Mouse (Mus musculus): ENCODE measurements at regions not wholly inside any gene's neighbourhood (a gene's known extent, or its start where the extent isn't known, plus 50 kb on each side); places are given as distances from the start of the nearest gene placed in this dataset.
"Not testable (repeated sequence)": the region's sequence is repeated elsewhere in the genome, so short reads cannot be mapped to it uniquely, and the experiment has no call there.

DNA sequence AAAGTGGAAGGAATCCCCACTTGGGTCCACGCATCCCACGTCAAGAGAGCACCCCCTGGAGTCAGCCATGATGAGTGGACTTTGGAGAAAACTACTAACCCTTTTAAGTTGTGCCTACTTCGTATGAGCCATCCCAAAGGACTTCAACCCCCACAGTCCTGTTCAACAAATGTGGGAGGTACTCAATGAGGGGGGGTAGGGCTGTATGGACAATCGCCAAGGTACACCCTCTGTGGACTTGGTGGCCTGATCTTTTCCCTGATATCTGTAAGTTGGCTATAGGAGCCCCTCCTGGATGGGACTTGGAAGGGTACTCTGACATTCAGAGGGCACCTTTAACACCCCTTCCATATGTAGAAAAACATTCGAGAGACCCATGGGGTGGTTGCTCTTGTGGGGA, 256.5 kb upstream of the Olfr161 start:
- WGBS = 88% methylated on average over 4 of the region's 5 CpGs
- not testable (repeated sequence) for H3K36me3 ChIP-seq (ENCODE audit: control insufficient read depth, insufficient read depth, low read length); ATAC-seq; H3K9ac ChIP-seq (ENCODE audit: low read length); H3K27ac ChIP-seq (ENCODE audit: low read depth, low read length); H3K4me2 ChIP-seq (ENCODE audit: low read length); H3K27me3 ChIP-seq (replicated peaks; ENCODE audit: control insufficient read depth, insufficient read depth, low read length); H3K9me3 ChIP-seq (replicated peaks; ENCODE audit: control insufficient read depth, low read length); H3K4me1 ChIP-seq (ENCODE audit: control insufficient read depth, insufficient read depth, low read length); DNase-seq (ENCODE audit: low spot score); H3K4me3 ChIP-seq (ENCODE audit: low read depth, low read length)

DNA sequence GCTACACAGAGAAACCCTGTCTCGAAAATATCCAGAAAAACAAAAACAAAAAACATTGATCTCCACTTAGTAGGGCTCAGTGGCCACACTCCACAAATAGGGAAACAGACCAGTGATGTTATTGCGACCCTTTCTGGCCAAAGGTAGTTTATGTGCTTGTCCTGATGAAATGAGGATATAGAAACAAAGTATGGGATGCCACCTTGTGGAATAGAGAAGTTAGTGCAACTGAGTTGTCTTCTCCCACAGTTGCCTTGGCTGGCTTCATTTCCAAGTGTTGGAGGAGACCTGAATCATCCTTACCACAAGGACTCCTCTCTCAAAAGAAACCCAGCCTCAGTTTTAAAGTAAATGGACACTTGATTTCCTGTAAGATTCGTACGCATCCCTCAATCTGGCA, 247.5 kb upstream of the Olfr161 start:
- H3K4me2 ChIP-seq (ENCODE audit: low read length); H3K9ac ChIP-seq (ENCODE audit: low read length); H3K4me1 ChIP-seq (ENCODE audit: control insufficient read depth, insufficient read depth, low read length); ATAC-seq; H3K9me3 ChIP-seq (replicated peaks; ENCODE audit: control insufficient read depth, low read length); H3K4me3 ChIP-seq (ENCODE audit: low read depth, low read length); H3K27me3 ChIP-seq (replicated peaks; ENCODE audit: control insufficient read depth, insufficient read depth, low read length); H3K36me3 ChIP-seq (ENCODE audit: control insufficient read depth, insufficient read depth, low read length); DNase-seq (ENCODE audit: low spot score); H3K27ac ChIP-seq (ENCODE audit: low read depth, low read length): not testable (repeated sequence)
- 27% methylated on average over 4 of the region's 4 CpGs for WGBS

DNA sequence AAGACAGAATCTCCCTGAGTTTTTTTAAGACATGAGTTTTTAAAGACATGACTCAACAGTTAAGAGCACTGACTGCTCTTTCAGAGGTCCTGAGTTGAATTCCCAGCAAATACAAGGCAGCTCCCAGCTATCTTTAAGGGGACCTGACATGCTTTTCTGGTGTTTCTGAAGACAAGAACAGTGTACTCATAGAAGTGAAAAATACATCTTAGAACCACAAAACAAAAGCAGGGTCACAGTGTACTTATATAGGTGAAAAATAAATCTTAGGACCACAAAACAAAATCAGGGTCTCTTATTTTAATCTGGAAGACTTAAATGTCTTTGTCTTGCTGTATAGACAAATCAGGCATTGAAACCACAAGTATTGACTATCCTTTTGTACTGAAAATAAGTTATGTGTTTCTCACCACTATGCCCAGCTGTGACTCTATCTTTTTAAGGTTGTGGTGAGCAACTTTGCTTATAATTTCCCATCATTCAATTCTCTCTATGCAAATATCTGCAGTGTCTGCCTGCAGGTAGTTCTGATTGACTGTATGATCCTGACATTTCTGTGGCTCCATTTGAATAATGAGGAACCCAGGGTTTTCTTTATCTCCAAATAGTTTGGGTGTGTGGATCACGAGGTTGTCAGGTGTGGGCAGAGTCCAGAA, 246.0 kb upstream of the Olfr161 start:
- H3K9ac ChIP-seq (ENCODE audit: low read length); DNase-seq (ENCODE audit: low spot score): not testable (repeated sequence)

GRCm38 (mm10) chr16:3349382-3349781, 241.5 kb upstream of the Olfr161 start:
- not testable (repeated sequence) for H3K4me3 ChIP-seq (ENCODE audit: low read depth, low read length); H3K4me2 ChIP-seq (ENCODE audit: low read length); H3K36me3 ChIP-seq (ENCODE audit: control insufficient read depth, insufficient read depth, low read length); H3K9me3 ChIP-seq (replicated peaks; ENCODE audit: control insufficient read depth, low read length); H3K27me3 ChIP-seq (replicated peaks; ENCODE audit: control insufficient read depth, insufficient read depth, low read length); H3K27ac ChIP-seq (ENCODE audit: low read depth, low read length); ATAC-seq; H3K4me1 ChIP-seq (ENCODE audit: control insufficient read depth, insufficient read depth, low read length); H3K9ac ChIP-seq (ENCODE audit: low read length); DNase-seq (ENCODE audit: low spot score)
- WGBS = 80% methylated on average over 1 of the region's 4 CpGs

More for the DNA sequence above, 246.0 kb upstream of the Olfr161 start:
- H3K4me1 ChIP-seq (ENCODE audit: control insufficient read depth, insufficient read depth, low read length); H3K36me3 ChIP-seq (ENCODE audit: control insufficient read depth, insufficient read depth, low read length); H3K4me3 ChIP-seq (ENCODE audit: low read depth, low read length); ATAC-seq; H3K9me3 ChIP-seq (replicated peaks; ENCODE audit: control insufficient read depth, low read length); H3K4me2 ChIP-seq (ENCODE audit: low read length); H3K27me3 ChIP-seq (replicated peaks; ENCODE audit: control insufficient read depth, insufficient read depth, low read length); H3K27ac ChIP-seq (ENCODE audit: low read depth, low read length): not testable (repeated sequence)
- WGBS = no CpG with 5 or more reads among the region's 1 CpGs

DNA sequence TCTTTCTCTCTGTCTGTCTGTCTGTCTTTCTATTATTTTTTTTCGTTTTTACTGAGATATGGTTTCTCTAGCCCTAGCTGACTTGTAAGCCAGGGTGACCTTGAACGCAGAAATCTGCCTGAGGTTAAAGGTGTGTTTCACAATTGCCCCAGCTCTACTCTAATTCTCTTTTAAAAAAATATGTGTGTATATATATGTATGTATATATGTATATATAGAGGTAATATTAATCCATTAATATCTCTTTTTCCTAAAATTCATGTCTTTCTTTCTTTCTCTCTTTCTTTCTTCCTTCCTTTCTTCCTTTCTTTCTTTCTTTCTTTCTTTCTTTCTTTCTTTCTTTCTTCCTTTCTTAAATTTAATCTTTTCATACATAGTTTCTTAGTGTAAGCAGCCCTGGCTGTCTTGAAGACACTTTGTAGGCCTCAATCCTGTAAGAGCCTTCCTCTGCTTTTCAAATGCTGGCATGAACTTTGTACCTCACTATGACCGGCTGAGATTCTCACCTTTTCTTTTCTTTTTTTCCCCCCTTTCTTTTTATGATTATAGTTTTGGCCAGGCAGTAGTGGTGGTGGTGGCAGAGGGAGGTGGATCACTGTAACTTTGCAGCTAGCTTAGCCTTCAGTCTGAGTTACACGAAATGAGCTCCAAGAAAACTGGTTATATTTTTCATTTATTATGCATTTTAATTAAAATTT, 240.8 kb upstream of the Olfr161 start:
- not testable (repeated sequence) for H3K4me1 ChIP-seq (ENCODE audit: control insufficient read depth, insufficient read depth, low read length); H3K36me3 ChIP-seq (ENCODE audit: control insufficient read depth, insufficient read depth, low read length); H3K9me3 ChIP-seq (replicated peaks; ENCODE audit: control insufficient read depth, low read length); H3K27ac ChIP-seq (ENCODE audit: low read depth, low read length); ATAC-seq; H3K4me2 ChIP-seq (ENCODE audit: low read length); H3K27me3 ChIP-seq (replicated peaks; ENCODE audit: control insufficient read depth, insufficient read depth, low read length); DNase-seq (ENCODE audit: low spot score); H3K9ac ChIP-seq (ENCODE audit: low read length); H3K4me3 ChIP-seq (ENCODE audit: low read depth, low read length)
- WGBS = 67% methylated on average over 2 of the region's 4 CpGs

DNA sequence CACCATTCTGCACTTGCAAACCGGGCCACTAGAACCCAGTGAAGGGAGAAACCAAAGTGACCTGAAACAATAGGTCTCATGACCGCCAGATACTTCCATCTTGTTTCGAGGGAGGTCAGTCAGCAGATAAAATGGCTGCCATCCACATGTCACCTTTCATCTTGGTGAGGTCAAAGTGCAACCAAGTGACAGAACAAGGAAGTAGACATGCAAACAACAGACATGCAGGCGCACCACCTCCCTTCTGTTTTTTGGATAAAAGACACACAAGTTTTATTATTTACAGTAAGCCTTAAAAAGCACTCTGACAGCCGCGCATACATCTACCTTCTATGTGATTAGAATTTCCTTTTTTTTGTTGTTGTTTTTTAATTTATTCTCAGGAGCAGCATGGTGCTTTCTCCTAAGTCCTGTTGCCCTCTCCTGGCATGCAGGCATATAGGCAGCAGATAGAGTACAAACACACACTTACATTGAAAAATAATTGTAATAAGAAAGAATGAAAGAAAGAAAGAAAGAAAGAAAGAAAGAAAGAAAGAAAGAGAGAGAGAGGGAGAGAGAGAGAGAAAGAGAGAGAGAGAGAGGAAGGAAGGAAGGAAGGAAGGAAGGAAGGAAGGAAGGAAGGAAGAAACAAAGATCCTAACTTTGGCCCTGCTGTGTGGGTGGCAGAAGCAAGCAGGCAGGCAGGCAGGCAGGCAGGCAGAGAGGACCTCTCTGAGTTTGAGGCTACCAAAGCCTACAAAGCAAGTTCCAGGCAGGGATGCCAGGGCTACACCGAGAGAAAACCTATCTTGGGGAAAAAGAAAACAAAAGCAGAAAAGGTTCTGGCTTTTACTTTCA, 240.0 kb upstream of the Olfr161 start:
- peak; percentile 7 for DNase-seq (ENCODE audit: low spot score)

DNA sequence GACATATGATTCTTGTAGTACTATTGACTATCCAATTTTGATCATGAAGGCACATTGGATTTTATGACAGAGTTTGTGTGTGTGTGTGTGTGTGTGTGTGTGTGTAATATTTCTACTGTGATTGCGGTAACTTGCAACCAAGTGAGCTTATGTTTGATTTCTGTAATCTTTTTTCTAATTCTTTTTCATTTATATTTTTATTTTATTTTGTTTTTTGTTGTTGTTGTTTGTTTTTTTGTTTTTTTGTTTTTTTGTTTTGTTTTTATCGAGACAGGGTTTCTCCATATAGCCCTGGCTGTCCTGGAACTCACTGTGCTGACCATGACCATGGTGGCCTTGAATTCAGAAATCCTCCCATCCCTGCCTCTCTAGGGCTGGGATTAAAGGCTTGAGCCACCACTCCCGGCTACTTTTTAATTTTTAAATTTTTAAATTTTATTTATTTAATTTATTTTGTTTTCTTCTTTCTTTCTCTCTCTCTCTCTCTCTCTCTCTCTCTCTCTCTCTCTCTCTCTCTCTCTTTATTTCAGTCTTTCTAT, 239.3 kb upstream of the Olfr161 start:
- 78% methylated on average over 3 of the region's 3 CpGs for WGBS
- not testable (repeated sequence) for H3K4me2 ChIP-seq (ENCODE audit: low read length)

More for the DNA sequence above, 240.0 kb upstream of the Olfr161 start:
- not testable (repeated sequence) for H3K27ac ChIP-seq (ENCODE audit: low read depth, low read length); H3K4me1 ChIP-seq (ENCODE audit: control insufficient read depth, insufficient read depth, low read length); H3K27me3 ChIP-seq (replicated peaks; ENCODE audit: control insufficient read depth, insufficient read depth, low read length); H3K9ac ChIP-seq (ENCODE audit: low read length); H3K4me3 ChIP-seq (ENCODE audit: low read depth, low read length); H3K4me2 ChIP-seq (ENCODE audit: low read length); H3K9me3 ChIP-seq (replicated peaks; ENCODE audit: control insufficient read depth, low read length); H3K36me3 ChIP-seq (ENCODE audit: control insufficient read depth, insufficient read depth, low read length)
- peak; percentile 81 for ATAC-seq
- 78% methylated on average over 6 of the region's 7 CpGs for WGBS

More for the DNA sequence above, 239.3 kb upstream of the Olfr161 start:
- DNase-seq (ENCODE audit: low spot score); H3K4me1 ChIP-seq (ENCODE audit: control insufficient read depth, insufficient read depth, low read length); H3K9ac ChIP-seq (ENCODE audit: low read length); H3K27me3 ChIP-seq (replicated peaks; ENCODE audit: control insufficient read depth, insufficient read depth, low read length); H3K27ac ChIP-seq (ENCODE audit: low read depth, low read length); H3K9me3 ChIP-seq (replicated peaks; ENCODE audit: control insufficient read depth, low read length); H3K4me3 ChIP-seq (ENCODE audit: low read depth, low read length); H3K36me3 ChIP-seq (ENCODE audit: control insufficient read depth, insufficient read depth, low read length): not testable (repeated sequence)
- ATAC-seq = 0 out of 2 replicates have a peak, but pooled peaks have one; percentile 63

Data from forebrain, embryonic 14.5 days (tissue).